ENCODE assay signal across 13 mouse cellular contexts in genomic region chr10:99441931-99442330, GRCm38 (mm10).
A peak's percentile ranks its signal among the peaks of the same experiment; 100 is the strongest.
DNase-seq lines count a peak whose midpoint lies in the region; ATAC-seq and TF ChIP-seq lines count a peak whose summit lies in the region.
"Had no signal": no experiment of that assay in that cellular context is flagged by ENCODE, and none has a peak within 500 bp of the region (broad histone marks: within the 10 kb centered on the region; RNA-seq: fewer than 3 reads in every experiment).

No protein-coding gene starts in this region.

- no peak overlapping the region for H3K4me2 ChIP-seq in forebrain, embryonic 16.5 days (ENCODE audit: low read length)
- H3K4me2 ChIP-seq in forebrain, postnatal 0 days (ENCODE audit: low read depth), result no peak overlapping the region
- no peak overlapping the region for H3K4me2 ChIP-seq in kidney, embryonic 16.5 days (replicated peaks; ENCODE audit: low read depth, low read length)
- H3K4me2 ChIP-seq: midbrain, embryonic 11.5 days had no signal

- H3K27ac ChIP-seq in forebrain, embryonic 16.5 days (ENCODE audit: low read length), result 0 out of 2 replicates have a peak overlapping the region, but pooled peaks have one; percentile 4
- no peak overlapping the region for H3K27ac ChIP-seq in forebrain, postnatal 0 days (ENCODE audit: low read depth, low read length)
- no peak overlapping the region for H3K27ac ChIP-seq in kidney, embryonic 16.5 days (ENCODE audit: low read length)
- H3K27ac ChIP-seq: liver, embryonic 14.5 days had no signal

- 37% methylated on average over 10 of the region's 10 CpGs for WGBS in forebrain, embryonic 16.5 days
- WGBS in forebrain, postnatal 0 days, result 35% methylated on average over 10 of the region's 10 CpGs
- 37% methylated on average over 10 of the region's 10 CpGs for WGBS in kidney, embryonic 16.5 days

- no peaks in the 10 kb centered on the region for H3K4me1 ChIP-seq in forebrain, embryonic 16.5 days (replicated peaks; ENCODE audit: control insufficient read depth, insufficient read depth, low read length)
- no peaks in the 10 kb centered on the region for H3K4me1 ChIP-seq in forebrain, postnatal 0 days (ENCODE audit: insufficient read depth)
- H3K4me1 ChIP-seq in kidney, embryonic 16.5 days (ENCODE audit: insufficient read depth, low read length), result peaks cover 11% of the 10 kb centered on the region

- ATAC-seq in forebrain, embryonic 16.5 days, result no peak
- ATAC-seq in forebrain, postnatal 0 days, result no peak
- no peak for ATAC-seq in kidney, embryonic 16.5 days (ENCODE audit: low FRiP score, low TSS enrichment)
- no peak for ATAC-seq in CD4-positive, CD25-positive, alpha-beta regulatory T cell, adult 4 months

- H3K36me3 ChIP-seq in forebrain, embryonic 16.5 days (ENCODE audit: control insufficient read depth, insufficient read depth), result no peaks in the 10 kb centered on the region
- H3K36me3 ChIP-seq in forebrain, postnatal 0 days (ENCODE audit: insufficient read depth), result no peaks in the 10 kb centered on the region
- H3K36me3 ChIP-seq in kidney, embryonic 16.5 days (ENCODE audit: insufficient read depth, low read length), result no peaks in the 10 kb centered on the region

- no peaks in the 10 kb centered on the region for H3K9me3 ChIP-seq in forebrain, embryonic 16.5 days (ENCODE audit: control insufficient read depth, low read length)
- H3K9me3 ChIP-seq in forebrain, postnatal 0 days (ENCODE audit: low read length), result no peaks in the 10 kb centered on the region
- peaks cover 15% of the 10 kb centered on the region for H3K9me3 ChIP-seq in kidney, embryonic 16.5 days (ENCODE audit: low read length)

- H3K4me3 ChIP-seq in forebrain, embryonic 16.5 days (replicated peaks; ENCODE audit: low read length), result no peak overlapping the region
- no peak overlapping the region for H3K4me3 ChIP-seq in forebrain, postnatal 0 days (ENCODE audit: low read depth, low read length)
- no peak overlapping the region for H3K4me3 ChIP-seq in kidney, embryonic 16.5 days (ENCODE audit: low read length)
- H3K4me3 ChIP-seq: layer of hippocampus, adult 2 months had no signal

- no peak for TF ChIP-seq CTCF in forebrain, postnatal 0 days (IDR thresholded peaks at IDR 0.05; ENCODE audit: low read depth)

- no peaks in the 10 kb centered on the region for H3K27me3 ChIP-seq in forebrain, embryonic 16.5 days (replicated peaks; ENCODE audit: control insufficient read depth, insufficient read depth, low read length)
- H3K27me3 ChIP-seq in forebrain, postnatal 0 days (ENCODE audit: insufficient read depth, low read length), result no peaks in the 10 kb centered on the region
- H3K27me3 ChIP-seq in kidney, embryonic 16.5 days (ENCODE audit: insufficient read depth, low read length), result no peaks in the 10 kb centered on the region

- H3K9ac ChIP-seq in forebrain, embryonic 16.5 days (replicated peaks; ENCODE audit: low read depth, low read length), result no peak overlapping the region
- H3K9ac ChIP-seq in forebrain, postnatal 0 days, result no peak overlapping the region
- no peak overlapping the region for H3K9ac ChIP-seq in kidney, embryonic 16.5 days (replicated peaks; ENCODE audit: low read length)
- H3K9ac ChIP-seq: liver, embryonic 14.5 days had no signal

- no peak for DNase-seq in forebrain, postnatal 0 days
- DNase-seq in kidney, adult 9 months, result peak; percentile 18
- peak; percentile 90 for DNase-seq in adipocyte (ENCODE audit: low spot score)
- peak; percentile 26 for DNase-seq in lung, postnatal 14 days
- no peak for DNase-seq in spleen, postnatal 14 days (ENCODE audit: low spot score in 2 of 2)
- DNase-seq: cerebellum, adult 2 months; thymus, postnatal 36 days had no signal

Comparison
In these comparisons a context has a peak if more than half of its experiments do, and no peak if none do; other contexts are left out.
1. DNase-seq: peak in kidney, adult 9 months (single experiment), adipocyte (single experiment) and lung, postnatal 14 days (single experiment); none in forebrain, postnatal 0 days (single experiment) and spleen, postnatal 14 days (0 of 2).